Mouse (Mus musculus) testis, adult 2 months (tissue): ENCODE data around the gene Tbx3. TPM values are rescaled to one million over a fixed set of nuclear protein-coding genes. Genes with fewer than 3 reads are reported as not detected.

ENCODE experiments used
- H3K27ac ChIP-seq: fragments of 200-500 bp; 2 replicates; pipeline ENCODE4 v1.5.1; 2012; ENCODE audit warnings: low read depth, low read length; ENCODE audit not compliant: control insufficient read depth, insufficient read depth
- H3K27me3 ChIP-seq: fragments of 200-500 bp; 2 replicates; pipeline ENCODE4 v1.6.1; 2012; ENCODE audit warnings: mild to moderate bottlenecking, low read length, moderate library complexity; ENCODE audit not compliant: control insufficient read depth, insufficient read depth
- H3K36me3 ChIP-seq: fragments of 200-500 bp; 2 replicates; pipeline ENCODE4 v1.6.1; 2012; ENCODE audit warnings: mild to moderate bottlenecking, low read length; ENCODE audit not compliant: control insufficient read depth, insufficient read depth
- H3K4me1 ChIP-seq: fragments of 200-500 bp; 2 replicates; pipeline ENCODE4 v1.6.1; 2012; ENCODE audit warnings: low read length; ENCODE audit not compliant: control insufficient read depth, insufficient read depth
- H3K4me3 ChIP-seq: fragments of 200-500 bp; 2 replicates; pipeline ENCODE4 v1.5.1; 2012; ENCODE audit warnings: low read depth, mild to moderate bottlenecking, low read length, moderate library complexity, mixed read lengths; ENCODE audit not compliant: control insufficient read depth
- CTCF ChIP-seq: fragments of 200-500 bp; IDR thresholded peaks from 2 replicates; pipeline ENCODE4 v1.5.1; 2012; ENCODE audit warnings: low read depth, mild to moderate bottlenecking, inconsistent platforms, low read length, moderate library complexity; ENCODE audit not compliant: control insufficient read depth, insufficient read depth, insufficient replicate concordance
- POLR2A ChIP-seq: fragments of 200-500 bp; IDR thresholded peaks from 2 replicates; pipeline ENCODE4 v1.6.1; 2012; ENCODE audit warnings: low read depth, mild to moderate bottlenecking, inconsistent platforms, low read length, moderate library complexity; ENCODE audit not compliant: control insufficient read depth
- polyA plus RNA-seq: library from polyadenylated mRNA; depleted of rRNA; stranded (reverse); fragments of >200 nt; gene quantifications from 2 replicates; pipeline ENCODE4 v1.2.3, GENCODE M21; 2012

The Tbx3 gene
- polyA plus RNA-seq, 1 experiment: 0.52 TPM

GRCm38 (mm10) chr5:119656354-119656753 lies 14.1 kb upstream of the Tbx3 start:
- H3K4me3 ChIP-seq: no peak overlapping the region
- no peak for TF ChIP-seq POLR2A
- no peak for TF ChIP-seq CTCF
- no peaks in the 10 kb centered on the region for H3K36me3 ChIP-seq
- peaks cover 2% of the 10 kb centered on the region for H3K27me3 ChIP-seq
- H3K27ac ChIP-seq: no peak overlapping the region
- H3K4me1 ChIP-seq: peaks cover 2% of the 10 kb centered on the region; the same call in 1 of the 2 replicates

DNA sequence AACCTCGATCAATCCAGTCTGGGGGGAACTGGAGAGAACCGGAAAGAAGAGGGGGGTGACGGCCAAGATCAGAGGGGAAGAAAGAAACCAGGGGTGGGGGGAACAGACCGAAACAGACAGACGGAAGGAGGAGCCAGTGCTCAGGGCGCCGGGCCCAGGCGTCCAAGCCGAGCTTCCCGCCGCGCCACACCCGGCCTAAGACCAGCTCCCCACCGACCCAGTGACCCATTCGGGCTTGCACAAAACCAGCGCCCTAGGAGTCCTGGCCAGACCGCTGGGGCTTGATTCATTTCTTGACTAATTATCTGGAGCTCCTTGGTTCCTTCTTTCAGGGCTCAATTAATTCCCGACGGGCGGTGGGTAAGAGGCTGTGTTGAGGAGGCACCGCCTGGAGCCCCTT lies 13.6 kb upstream of the Tbx3 start:
- Histone ChIP-seq H3K4me1 (peaks cover 2% of the 10 kb centered on the region; the same call in 1 of the 2 replicates), H3K4me3 (no peak overlapping the region), H3K27me3 (peaks cover 2% of the 10 kb centered on the region), H3K27ac (no peak overlapping the region), H3K36me3 (no peaks in the 10 kb centered on the region)
- no peak for TF ChIP-seq CTCF
- TF ChIP-seq POLR2A: no peak

- Histone ChIP-seq H3K27ac (no peak overlapping the region), H3K36me3 (no peaks in the 10 kb centered on the region), H3K4me1 (peaks cover 2% of the 10 kb centered on the region; the same call in 1 of the 2 replicates), H3K4me3 (no peak overlapping the region), H3K27me3 (peaks cover 3% of the 10 kb centered on the region)
- no peak for TF ChIP-seq POLR2A
- TF ChIP-seq CTCF: no peak
These were observed 13.1 kb upstream of the Tbx3 start for GRCm38 (mm10) chr5:119657362-119657761.

GRCm38 (mm10) chr5:119657804-119658203 lies 12.7 kb upstream of the Tbx3 start:
- Histone ChIP-seq H3K27ac (no peak overlapping the region), H3K27me3 (peaks cover 3% of the 10 kb centered on the region), H3K4me3 (no peak overlapping the region), H3K4me1 (peaks cover 2% of the 10 kb centered on the region; the same call in 1 of the 2 replicates), H3K36me3 (no peaks in the 10 kb centered on the region)
- no peak for TF ChIP-seq POLR2A
- no peak for TF ChIP-seq CTCF

DNA sequence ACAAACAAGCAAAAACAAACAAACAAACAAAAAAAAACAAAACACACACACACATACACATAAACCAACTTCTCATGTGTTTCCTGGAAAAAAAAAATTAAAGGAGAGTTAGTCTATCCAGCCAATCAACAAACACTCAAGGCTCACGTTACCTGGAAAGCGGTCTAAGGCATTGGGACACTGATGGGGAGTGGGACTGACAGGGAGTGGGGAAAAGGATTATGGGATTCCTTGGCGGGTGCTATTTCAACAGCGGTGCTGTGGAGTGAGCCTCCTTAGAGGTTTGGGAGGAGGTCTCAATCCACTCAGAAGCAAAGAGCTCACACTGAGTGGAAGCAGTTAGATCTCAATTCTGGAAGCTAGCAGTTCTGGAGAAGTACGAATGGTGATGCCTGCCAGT lies 12.1 kb upstream of the Tbx3 start:
- Histone ChIP-seq H3K4me1 (peaks cover 2% of the 10 kb centered on the region; the same call in 1 of the 2 replicates), H3K4me3 (no peak overlapping the region), H3K27me3 (peaks cover 3% of the 10 kb centered on the region), H3K27ac (no peak overlapping the region), H3K36me3 (no peaks in the 10 kb centered on the region)
- no peak for TF ChIP-seq POLR2A
- no peak for TF ChIP-seq CTCF

DNA sequence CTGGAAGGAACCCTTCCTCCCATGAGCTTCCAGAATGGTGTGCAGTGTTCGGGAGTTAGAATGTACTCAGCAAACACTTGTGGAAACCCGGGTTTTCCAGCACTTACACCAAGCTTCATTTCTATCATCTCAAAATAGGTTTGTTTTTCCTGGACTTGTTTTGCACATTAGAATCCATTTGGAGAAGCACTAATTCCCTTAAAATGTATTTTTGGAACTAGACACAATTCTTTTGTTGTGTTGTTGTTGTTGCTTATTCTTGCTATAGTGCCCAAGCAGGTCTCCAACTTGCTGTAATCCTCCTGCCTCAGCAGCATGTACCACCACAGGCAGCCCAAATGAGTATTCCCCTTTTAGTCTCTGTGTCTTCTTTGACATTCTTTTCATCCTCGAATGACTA lies 11.4 kb upstream of the Tbx3 start:
- H3K27me3 ChIP-seq: peaks cover 3% of the 10 kb centered on the region
- no peak for TF ChIP-seq CTCF
- no peak for TF ChIP-seq POLR2A

GRCm38 (mm10) chr5:119660526-119661410 lies 9.7 kb upstream of the Tbx3 start:
- no peak overlapping the region for H3K27ac ChIP-seq
- peaks cover 3% of the 10 kb centered on the region for H3K27me3 ChIP-seq
- TF ChIP-seq CTCF: no peak
- no peak for TF ChIP-seq POLR2A
- peaks cover 2% of the 10 kb centered on the region; the same call in 1 of the 2 replicates for H3K4me1 ChIP-seq
- H3K4me3 ChIP-seq: no peak overlapping the region
- no peaks in the 10 kb centered on the region for H3K36me3 ChIP-seq

More for the DNA sequence above, 11.4 kb upstream of the Tbx3 start:
- no peak overlapping the region for H3K4me3 ChIP-seq
- no peaks in the 10 kb centered on the region for H3K36me3 ChIP-seq
- no peak overlapping the region for H3K27ac ChIP-seq
- peaks cover 2% of the 10 kb centered on the region; the same call in 1 of the 2 replicates for H3K4me1 ChIP-seq

DNA sequence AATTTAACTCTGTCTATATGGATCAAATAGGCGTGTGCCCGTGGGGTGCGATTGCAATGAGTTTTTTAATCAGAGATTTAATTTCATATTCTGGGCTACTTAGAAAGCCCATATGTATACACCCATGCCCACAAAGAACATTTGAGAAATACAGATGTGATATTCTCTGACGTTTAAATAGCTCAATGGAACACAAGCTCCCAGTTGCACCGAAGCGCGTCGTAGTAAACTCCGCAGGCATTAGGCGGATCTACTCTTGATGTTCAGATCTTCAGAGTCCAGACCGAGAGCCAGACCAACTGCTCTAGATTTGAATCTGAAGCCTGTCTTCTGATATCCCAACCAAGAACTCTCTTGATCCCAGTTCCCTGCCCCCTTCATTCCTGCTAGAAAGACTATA lies 9.0 kb upstream of the Tbx3 start:
- H3K27ac ChIP-seq: no peak overlapping the region
- H3K4me1 ChIP-seq: peaks cover 2% of the 10 kb centered on the region; the same call in 1 of the 2 replicates
- TF ChIP-seq CTCF (no peak), POLR2A (no peak)
- peaks cover 3% of the 10 kb centered on the region for H3K27me3 ChIP-seq
- no peaks in the 10 kb centered on the region for H3K36me3 ChIP-seq
- no peak overlapping the region for H3K4me3 ChIP-seq
